Mouse (Mus musculus): Measurements from ENCODE around the gene Scd2. TPM values are rescaled to one million over a fixed set of nuclear protein-coding genes. Genes with fewer than 3 reads are reported as not detected.

Scd2 gene
- polyA plus RNA-seq, 1 experiment: 30.1 TPM

- Histone ChIP-seq H3K36me3 (ENCODE audit: control insufficient read depth, insufficient read depth, low read length) (no peaks in the 10 kb centered on the region), H3K27me3 (ENCODE audit: control insufficient read depth, insufficient read depth, low read length) (no peaks in the 10 kb centered on the region), H3K4me1 (ENCODE audit: control insufficient read depth, insufficient read depth, insufficient read length) (peaks cover 25% of the 10 kb centered on the region), H3K27ac (ENCODE audit: insufficient read depth, low read length) (peak overlapping the region; percentile 88), H3K4me3 (ENCODE audit: extremely low read depth, insufficient read depth, insufficient read length) (peak overlapping the region; percentile 55)
- TF ChIP-seq CTCF (IDR thresholded peaks at IDR 0.05; ENCODE audit: extremely low read depth, insufficient read depth, insufficient read length, insufficient replicate concordance) (no peak), POLR2A (IDR thresholded peaks at IDR 0.05; ENCODE audit: low read depth, low read length) (no peak)
- 33% methylated on average over 15 of the region's 15 CpGs for WGBS
- DNase-seq (ENCODE audit: low read depth in 1 of 2, low spot score in 2 of 2): peak; percentile 12 to 72
Observed at GRCm38 (mm10) chr19:44283157-44284024, 10.1 kb upstream of the Scd2 start.

DNA sequence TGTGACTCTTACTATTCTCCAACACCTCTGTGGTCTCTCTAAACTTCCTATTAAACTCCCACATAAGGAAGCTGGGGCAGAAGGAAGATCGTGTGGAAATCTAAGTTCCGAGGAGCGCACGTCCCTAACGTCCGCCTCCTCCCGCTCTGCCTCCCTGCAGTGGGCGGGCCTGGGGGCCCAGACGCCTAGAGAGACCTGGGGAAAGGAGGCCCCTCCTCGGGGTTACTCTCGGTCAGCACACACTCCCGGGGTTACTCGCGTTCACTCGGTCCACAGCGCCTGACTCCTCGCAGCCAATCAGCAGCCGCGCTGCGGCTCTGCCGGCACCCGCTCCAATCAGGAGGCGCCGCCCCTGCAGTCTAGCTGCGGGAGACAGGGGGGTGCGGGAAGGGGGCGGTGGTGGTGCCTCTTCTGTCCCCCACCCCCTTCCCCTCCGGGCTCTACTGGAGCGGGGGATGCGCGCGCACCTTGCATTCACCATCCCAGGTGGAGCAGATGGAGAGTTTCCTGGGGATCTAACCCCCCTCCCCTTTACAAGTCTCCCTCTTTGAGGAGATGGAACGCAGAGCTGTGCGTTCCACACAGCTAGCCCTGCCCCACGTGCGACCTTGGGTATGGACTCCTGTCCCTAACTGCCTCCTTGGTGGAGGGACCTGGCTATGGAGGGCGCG lies 9.3 kb upstream of the Scd2 start:
- peaks cover 25% of the 10 kb centered on the region for H3K4me1 ChIP-seq (ENCODE audit: control insufficient read depth, insufficient read depth, insufficient read length)
- no peaks in the 10 kb centered on the region for H3K36me3 ChIP-seq (ENCODE audit: control insufficient read depth, insufficient read depth, low read length)
- peak; percentile 80 to 93 for DNase-seq (ENCODE audit: low read depth in 1 of 2, low spot score in 2 of 2)

GRCm38 (mm10) chr19:44284723-44285122 lies 8.8 kb upstream of the Scd2 start:
- TF ChIP-seq CTCF (IDR thresholded peaks at IDR 0.05; ENCODE audit: extremely low read depth, insufficient read depth, insufficient read length, insufficient replicate concordance): no peak
- no peak for TF ChIP-seq POLR2A (IDR thresholded peaks at IDR 0.05; ENCODE audit: low read depth, low read length)
- no peak for DNase-seq (ENCODE audit: low read depth in 1 of 2, low spot score in 2 of 2)
- Histone ChIP-seq H3K27ac (ENCODE audit: insufficient read depth, low read length) (peak overlapping the region; percentile 83), H3K27me3 (ENCODE audit: control insufficient read depth, insufficient read depth, low read length) (no peaks in the 10 kb centered on the region), H3K4me3 (ENCODE audit: extremely low read depth, insufficient read depth, insufficient read length) (peak overlapping the region; percentile 57), H3K4me1 (ENCODE audit: control insufficient read depth, insufficient read depth, insufficient read length) (peaks cover 25% of the 10 kb centered on the region), H3K36me3 (ENCODE audit: control insufficient read depth, insufficient read depth, low read length) (no peaks in the 10 kb centered on the region)
- 6% methylated on average over 11 of the region's 11 CpGs for WGBS

More for the DNA sequence above, 9.3 kb upstream of the Scd2 start:
- Histone ChIP-seq H3K27me3 (ENCODE audit: control insufficient read depth, insufficient read depth, low read length) (no peaks in the 10 kb centered on the region), H3K4me3 (ENCODE audit: extremely low read depth, insufficient read depth, insufficient read length) (peak overlapping the region; percentile 57), H3K27ac (ENCODE audit: insufficient read depth, low read length) (peak overlapping the region; percentile 88)
- TF ChIP-seq CTCF (IDR thresholded peaks at IDR 0.05; ENCODE audit: extremely low read depth, insufficient read depth, insufficient read length, insufficient replicate concordance): no peak
- TF ChIP-seq POLR2A (IDR thresholded peaks at IDR 0.05; ENCODE audit: low read depth, low read length): no peak; the same call in 1 of the 2 replicates
- 1% methylated on average over 38 of the region's 38 CpGs for WGBS

DNA sequence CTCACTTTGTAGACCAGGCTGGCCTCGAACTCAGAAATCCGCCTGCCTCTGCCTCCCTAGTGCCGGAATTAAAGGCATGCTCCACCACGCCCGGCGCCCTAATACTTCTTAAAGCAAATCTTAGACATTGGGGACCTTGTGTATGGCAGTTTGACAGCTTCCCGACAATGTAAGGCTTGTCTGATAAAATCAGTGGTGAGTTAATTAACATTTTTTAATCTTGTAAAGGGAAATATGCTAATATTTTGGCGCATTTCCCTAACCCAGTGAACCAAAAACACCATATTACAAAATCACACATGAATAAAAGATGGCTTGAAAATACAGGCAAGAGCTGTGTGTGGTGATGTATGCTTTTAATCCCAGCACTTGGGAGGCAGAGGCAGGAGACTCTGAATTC lies 7.9 kb upstream of the Scd2 start:
- Histone ChIP-seq H3K4me3 (ENCODE audit: extremely low read depth, insufficient read depth, insufficient read length) (no peak overlapping the region), H3K36me3 (ENCODE audit: control insufficient read depth, insufficient read depth, low read length) (no peaks in the 10 kb centered on the region), H3K27me3 (ENCODE audit: control insufficient read depth, insufficient read depth, low read length) (no peaks in the 10 kb centered on the region), H3K4me1 (ENCODE audit: control insufficient read depth, insufficient read depth, insufficient read length) (peaks cover 25% of the 10 kb centered on the region), H3K27ac (ENCODE audit: insufficient read depth, low read length) (no peak overlapping the region)
- TF ChIP-seq CTCF (IDR thresholded peaks at IDR 0.05; ENCODE audit: extremely low read depth, insufficient read depth, insufficient read length, insufficient replicate concordance) (no peak), POLR2A (IDR thresholded peaks at IDR 0.05; ENCODE audit: low read depth, low read length) (no peak)
- 87% methylated on average over 8 of the region's 8 CpGs for WGBS
- no peak for DNase-seq (ENCODE audit: low read depth in 1 of 2, low spot score in 2 of 2)

- no peak for DNase-seq (ENCODE audit: low read depth in 1 of 2, low spot score in 2 of 2)
- Histone ChIP-seq H3K27me3 (ENCODE audit: control insufficient read depth, insufficient read depth, low read length) (no peaks in the 10 kb centered on the region), H3K4me3 (ENCODE audit: extremely low read depth, insufficient read depth, insufficient read length) (no peak overlapping the region), H3K27ac (ENCODE audit: insufficient read depth, low read length) (no peak overlapping the region), H3K4me1 (ENCODE audit: control insufficient read depth, insufficient read depth, insufficient read length) (peaks cover 22% of the 10 kb centered on the region), H3K36me3 (ENCODE audit: control insufficient read depth, insufficient read depth, low read length) (no peaks in the 10 kb centered on the region)
- WGBS: 75% methylated on average over 2 of the region's 2 CpGs
- no peak for TF ChIP-seq CTCF (IDR thresholded peaks at IDR 0.05; ENCODE audit: extremely low read depth, insufficient read depth, insufficient read length, insufficient replicate concordance)
- no peak for TF ChIP-seq POLR2A (IDR thresholded peaks at IDR 0.05; ENCODE audit: low read depth, low read length)
Observed at GRCm38 (mm10) chr19:44286109-44286508, 7.4 kb upstream of the Scd2 start.

DNA sequence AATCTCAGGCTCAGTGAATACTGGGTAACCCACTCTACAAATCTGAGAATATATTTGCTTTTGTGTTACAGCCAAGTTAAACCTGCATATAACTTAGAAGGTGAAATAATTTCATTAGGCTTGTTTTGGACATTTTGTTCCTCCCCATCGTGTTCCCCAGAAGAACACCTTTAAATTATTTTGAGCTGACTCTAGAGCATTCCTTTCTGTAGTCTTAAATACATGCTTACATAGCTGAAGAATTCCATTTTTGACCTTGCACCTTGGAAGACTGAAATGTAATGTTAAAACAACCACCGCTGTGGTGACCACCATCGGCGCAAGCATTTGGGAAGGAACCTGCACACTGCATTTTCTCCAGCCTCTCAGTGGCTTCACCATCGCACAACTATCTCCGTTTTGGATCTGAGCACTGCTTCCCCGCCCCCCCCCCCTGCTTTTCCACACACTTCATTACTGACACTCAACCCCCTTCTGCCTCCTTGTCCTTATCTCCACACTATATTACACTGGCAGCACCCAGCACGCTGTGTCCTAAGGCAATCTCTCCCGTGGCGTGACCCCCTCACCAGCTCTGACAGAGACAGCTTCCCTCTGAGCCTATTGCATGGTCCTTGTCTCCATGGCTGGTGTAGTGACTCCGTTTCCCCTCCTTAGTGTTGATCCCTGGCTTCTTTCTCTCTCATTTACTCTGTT lies 5.9 kb upstream of the Scd2 start:
- DNase-seq (ENCODE audit: low read depth in 1 of 2, low spot score in 2 of 2): no peak
- 90% methylated on average over 11 of the region's 11 CpGs for WGBS
- no peak overlapping the region for H3K4me3 ChIP-seq (ENCODE audit: extremely low read depth, insufficient read depth, insufficient read length)
- TF ChIP-seq CTCF (IDR thresholded peaks at IDR 0.05; ENCODE audit: extremely low read depth, insufficient read depth, insufficient read length, insufficient replicate concordance) (no peak), POLR2A (IDR thresholded peaks at IDR 0.05; ENCODE audit: low read depth, low read length) (no peak)
- H3K27me3 ChIP-seq (ENCODE audit: control insufficient read depth, insufficient read depth, low read length): no peaks in the 10 kb centered on the region
- no peaks in the 10 kb centered on the region for H3K36me3 ChIP-seq (ENCODE audit: control insufficient read depth, insufficient read depth, low read length)
- H3K4me1 ChIP-seq (ENCODE audit: control insufficient read depth, insufficient read depth, insufficient read length): peaks cover 12% of the 10 kb centered on the region; the same call in 1 of the 2 replicates
- H3K27ac ChIP-seq (ENCODE audit: insufficient read depth, low read length): no peak overlapping the region

Data from spleen, adult 2 months (tissue).